Mouse (Mus musculus) lung, adult 2 months (tissue): ENCODE measurements around the gene Hsf2bp.

Source experiments
- CTCF ChIP-seq: fragments of 200-500 bp; IDR thresholded peaks from 2 replicates; pipeline ENCODE4 v1.5.1; 2011; ENCODE audit warnings: mild to moderate bottlenecking, low read length, control low read depth; ENCODE audit not compliant: insufficient read depth
- POLR2A ChIP-seq: fragments of 200-500 bp; IDR thresholded peaks from 2 replicates; pipeline ENCODE4 v1.6.1; 2011; ENCODE audit warnings: low read depth, mild to moderate bottlenecking, control low read depth, low read length, borderline replicate concordance; ENCODE audit errors: extremely low read depth

DNA sequence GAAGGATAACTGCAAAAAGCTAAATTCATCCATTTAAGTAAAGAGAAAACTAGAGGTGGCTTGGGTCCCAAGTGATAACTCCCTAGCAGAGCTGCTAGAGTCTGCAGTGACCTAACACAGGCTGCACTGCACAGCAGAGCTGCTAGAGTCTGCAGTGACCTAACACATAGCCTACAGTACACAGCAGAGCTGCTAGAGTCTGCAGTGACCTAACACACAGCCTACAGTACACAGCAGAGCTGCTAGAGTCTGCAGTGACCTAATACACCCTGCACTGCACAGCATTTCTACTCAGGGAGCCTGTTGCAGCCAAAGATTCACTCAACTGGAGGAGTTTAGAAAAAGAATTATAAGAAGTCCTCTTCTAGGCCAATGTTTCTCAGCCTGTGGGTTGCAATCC is 22.5 kb downstream of the Hsf2bp start:
- TF ChIP-seq POLR2A (no peak), CTCF (no peak)
